Mouse (Mus musculus) adrenal gland, adult (tissue): ENCODE measurements at regions not wholly inside any gene's neighbourhood (a gene's known extent, or its start where the extent isn't known, plus 50 kb on each side); places are given as distances from the start of the nearest gene placed in this dataset.
"Not testable (repeated sequence)": the region's sequence is repeated elsewhere in the genome, so short reads cannot be mapped to it uniquely, and the experiment has no call there.

Experiments
- DNase-seq, 2 experiments: peaks; one replicate each; pipeline ENCODE4 v3.0.0; 2022 to 2023; ENCODE audit warnings: low spot score in 1 of 2; ENCODE audit not compliant: inconsistent age in 2 of 2

- no peak for DNase-seq
These were observed 119.8 kb upstream of the Klf3 start for GRCm38 (mm10) chr5:64683419-64683818.

GRCm38 (mm10) chr5:64684275-64684674 is 118.9 kb upstream of the Klf3 start:
- no peak for DNase-seq

- DNase-seq = no peak
These were observed 113.0 kb upstream of the Klf3 start for GRCm38 (mm10) chr5:64690148-64690547.

GRCm38 (mm10) chr5:64691406-64692100 is 111.6 kb upstream of the Klf3 start:
- no peak for DNase-seq

GRCm38 (mm10) chr5:64692335-64692734 is 110.9 kb upstream of the Klf3 start:
- no peak for DNase-seq

- no peak for DNase-seq
These were observed 109.6 kb upstream of the Klf3 start for GRCm38 (mm10) chr5:64693616-64694015.

- no peak for DNase-seq
These were observed 108.6 kb upstream of the Klf3 start for GRCm38 (mm10) chr5:64694606-64695005.

- DNase-seq = no peak
These were observed 107.1 kb upstream of the Klf3 start for GRCm38 (mm10) chr5:64696099-64696498.

GRCm38 (mm10) chr5:64697466-64697865 is 105.7 kb upstream of the Klf3 start:
- DNase-seq = no peak

GRCm38 (mm10) chr5:64698458-64699116 is 104.6 kb upstream of the Klf3 start:
- DNase-seq = no peak

GRCm38 (mm10) chr5:64700030-64700429 is 103.2 kb upstream of the Klf3 start:
- DNase-seq = no peak

GRCm38 (mm10) chr5:64701219-64701779 is 101.9 kb upstream of the Klf3 start:
- peak in 1 of 2 experiments; percentile 22 for DNase-seq

GRCm38 (mm10) chr5:64701780-64702231 is 101.4 kb upstream of the Klf3 start:
- peak; percentile 45 to 75 for DNase-seq

GRCm38 (mm10) chr5:64702404-64702803 is 100.8 kb upstream of the Klf3 start:
- DNase-seq = not testable (repeated sequence)

GRCm38 (mm10) chr5:64703091-64703872 is 99.9 kb upstream of the Klf3 start:
- DNase-seq = peak; percentile 35 to 69

- DNase-seq = peak; percentile 56 to 81
These were observed 99.0 kb upstream of the Klf3 start for GRCm38 (mm10) chr5:64704144-64704543.

- no peak for DNase-seq
These were observed 96.6 kb upstream of the Klf3 start for GRCm38 (mm10) chr5:64706586-64706985.

- no peak for DNase-seq
These were observed 94.0 kb upstream of the Klf3 start for GRCm38 (mm10) chr5:64709146-64709545.

GRCm38 (mm10) chr5:64710236-64710635 is 93.0 kb upstream of the Klf3 start:
- DNase-seq = no peak

- peak in 1 of 2 experiments; percentile 53 for DNase-seq
These were observed 92.2 kb upstream of the Klf3 start for GRCm38 (mm10) chr5:64710968-64711367.

- DNase-seq = no peak
These were observed 89.0 kb upstream of the Klf3 start for GRCm38 (mm10) chr5:64714221-64714653.
